Mouse (Mus musculus) liver, embryonic 18 days (tissue): ENCODE data around the gene Zscan22. TPM values are rescaled to one million over a fixed set of nuclear protein-coding genes. Genes with fewer than 3 reads are reported as not detected.

ENCODE experiments used
- polyA plus RNA-seq: library from polyadenylated mRNA; depleted of rRNA; stranded (reverse); fragments of >200 nt; gene quantifications from 2 replicates; pipeline ENCODE4 v1.2.3, GENCODE M21; 2012; rRNA removed

The Zscan22 gene
- polyA plus RNA-seq: 3.4 and 3.5 TPM in 2 replicates

GRCm38 (mm10) chr7:12897655-12898410 is at the start of gene Zscan22:
Gene Zscan22 (plus strand): TSS chr7:12897815.

GRCm38 (mm10) chr7:12880911-12881660 is 16.5 kb upstream of the Zscan22 start, which contains the start of gene Zfp128:
Gene Zfp128 (plus strand): TSS chr7:12881177.

GRCm38 (mm10) chr7:12921705-12922465 is 24.3 kb downstream of the Zscan22 start, which contains the start of gene Rps5:
Gene Rps5 (plus strand): TSS chr7:12922290.

GRCm38 (mm10) chr7:12927191-12927680 is 29.6 kb downstream of the Zscan22 start, which contains the start of gene Rnf225:
Gene Rnf225 (plus strand): TSS chr7:12927416.

Other genes with a start within 250 kb of the Zscan22 start
- not detected in 2 replicates for gene Vmn2r55, start 212.8 kb upstream of the Zscan22 start, polyA plus RNA-seq
- not detected in 2 replicates for gene Vmn2r56, start 162.8 kb upstream of the Zscan22 start, polyA plus RNA-seq
- 0.25 and 0.29 TPM in 2 replicates for gene Zscan18, start 94.2 kb upstream of the Zscan22 start, polyA plus RNA-seq
- 2.2 and 2.4 TPM in 2 replicates for gene Zfp329, start 79.0 kb upstream of the Zscan22 start, polyA plus RNA-seq
- 5.1 and 5.6 TPM in 2 replicates for gene Zfp110, start 63.1 kb upstream of the Zscan22 start, polyA plus RNA-seq
- gene Zfp128, start 16.6 kb upstream of the Zscan22 start, polyA plus RNA-seq: 0.75 and 0.82 TPM in 2 replicates
- gene Rps5, start 24.5 kb downstream of the Zscan22 start, polyA plus RNA-seq: 1,527 and 1,533 TPM in 2 replicates
- gene Rnf225, start 29.6 kb downstream of the Zscan22 start, polyA plus RNA-seq: 0.13 and 0.22 TPM in 2 replicates
- 1.7 and 1.8 TPM in 2 replicates for gene Zfp324, start 68.0 kb downstream of the Zscan22 start, polyA plus RNA-seq
- gene Zfp446, start 80.0 kb downstream of the Zscan22 start, polyA plus RNA-seq: 1.9 and 2.1 TPM in 2 replicates
- gene Slc27a5, start 100.4 kb downstream of the Zscan22 start, polyA plus RNA-seq: 37.4 and 60.2 TPM in 2 replicates
- 85.9 and 90.4 TPM in 2 replicates for gene Trim28, start 101.3 kb downstream of the Zscan22 start, polyA plus RNA-seq
- 5.4 and 5.7 TPM in 2 replicates for gene Zbtb45, start 112.2 kb downstream of the Zscan22 start, polyA plus RNA-seq
- gene Chmp2a, start 137.0 kb downstream of the Zscan22 start, polyA plus RNA-seq: 99.3 and 101 TPM in 2 replicates
- gene Ube2m, start 140.5 kb downstream of the Zscan22 start, polyA plus RNA-seq: 86.0 and 91.7 TPM in 2 replicates
- 0.53 and 0.59 TPM in 2 replicates for gene Mzf1, start 156.9 kb downstream of the Zscan22 start, polyA plus RNA-seq
- gene Vmn1r85, start 197.4 kb downstream of the Zscan22 start, polyA plus RNA-seq: not detected in 2 replicates
- not detected in 2 replicates for gene Vmn1r86, start 222.1 kb downstream of the Zscan22 start, polyA plus RNA-seq
- not detected in 2 replicates for gene Vmn1r87, start 242.3 kb downstream of the Zscan22 start, polyA plus RNA-seq